Mouse (Mus musculus) granulocyte monocyte progenitor cell, adult 5-6 weeks (primary cell): ENCODE measurements around the gene Pisd. TPM values are rescaled to one million over a fixed set of nuclear protein-coding genes. Genes with fewer than 3 reads are reported as not detected.
"Not testable (repeated sequence)": the region's sequence is repeated elsewhere in the genome, so short reads cannot be mapped to it uniquely, and the experiment has no call there.

Experiments
- ATAC-seq: replicated peaks from 2 replicates; pipeline ENCODE4 v1.8.0; 2016; ENCODE audit warnings: mild to moderate bottlenecking, moderate TSS enrichment, inconsistent platforms; ENCODE audit not compliant: poor library complexity, severe bottlenecking
- total RNA-seq, 2 experiments: library from RNA; stranded (forward) in 1 of 2; stranded (reverse) in 1 of 2; fragments of 200-712, 200-1000 nt in 1 of 2; fragments of >200 nt in 1 of 2; fragmentation: Nextera tagmentation in 1 of 2; gene quantifications; 2 replicates each; pipeline ENCODE4 v1.2.3; 2014 to 2017

The Pisd gene
- total RNA-seq, 2 experiments from 2014 or later = 44.8 to 51.5 TPM

DNA sequence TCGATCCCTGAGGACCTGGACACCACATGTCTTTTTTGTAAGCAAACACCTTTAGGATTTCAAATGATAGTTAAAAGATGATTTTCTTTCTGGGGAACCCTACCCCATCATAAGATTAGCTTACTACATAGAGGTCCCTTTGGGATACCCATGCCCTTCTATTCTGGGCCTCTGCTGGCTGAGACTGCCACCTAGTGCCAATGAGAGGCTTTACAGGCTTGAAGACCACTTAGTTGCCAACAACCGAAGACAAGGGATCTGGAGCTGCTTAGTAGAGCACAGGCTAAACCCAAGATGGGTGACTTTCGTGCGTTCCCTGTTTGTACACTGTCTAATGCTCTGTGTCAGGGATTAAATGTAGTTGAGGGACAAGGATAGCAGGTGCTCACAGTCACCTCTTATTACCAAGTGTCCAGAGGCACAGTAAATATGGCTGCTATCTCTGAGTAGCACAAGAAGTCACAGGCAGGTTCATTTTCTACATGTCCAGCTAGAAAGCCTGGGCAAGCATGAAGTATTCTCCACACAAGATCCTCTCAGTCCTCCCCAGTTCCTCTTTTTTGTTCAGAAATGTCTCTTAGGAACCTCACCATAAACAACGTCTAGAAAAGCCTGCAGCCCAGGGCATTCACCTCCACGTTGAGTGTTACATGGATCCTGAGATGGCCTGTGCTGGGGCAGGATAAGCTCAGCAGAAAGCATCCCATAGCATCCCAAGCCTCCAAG is 37.6 kb downstream of the Pisd start:
- peak; percentile 23; the same call in 1 of the 2 replicates for ATAC-seq

GRCm38 (mm10) chr5:32745705-32746655 is 39.5 kb downstream of the Pisd start:
- peak; percentile 76 for ATAC-seq

DNA sequence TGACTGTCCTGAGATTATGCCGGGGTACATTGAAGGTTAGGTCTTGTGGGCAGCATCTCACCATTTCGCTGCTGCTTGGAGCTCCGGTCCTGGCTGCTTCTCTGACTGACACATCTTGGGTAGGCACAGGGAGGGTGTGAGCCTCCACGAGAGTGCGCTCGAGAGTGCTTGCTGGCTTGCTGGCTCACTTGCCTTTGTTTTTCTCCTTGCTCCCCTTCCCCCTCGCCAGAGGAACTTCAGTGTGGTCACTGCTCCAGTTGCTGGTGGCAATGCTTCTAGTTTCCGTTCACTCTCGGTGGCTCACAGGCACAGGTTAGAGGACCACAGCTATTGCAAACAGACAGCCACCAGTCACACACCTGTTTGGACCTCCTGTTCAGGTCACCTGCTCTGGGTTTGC is 43.3 kb downstream of the Pisd start:
- ATAC-seq = peak; percentile 4; the same call in 1 of the 2 replicates

DNA sequence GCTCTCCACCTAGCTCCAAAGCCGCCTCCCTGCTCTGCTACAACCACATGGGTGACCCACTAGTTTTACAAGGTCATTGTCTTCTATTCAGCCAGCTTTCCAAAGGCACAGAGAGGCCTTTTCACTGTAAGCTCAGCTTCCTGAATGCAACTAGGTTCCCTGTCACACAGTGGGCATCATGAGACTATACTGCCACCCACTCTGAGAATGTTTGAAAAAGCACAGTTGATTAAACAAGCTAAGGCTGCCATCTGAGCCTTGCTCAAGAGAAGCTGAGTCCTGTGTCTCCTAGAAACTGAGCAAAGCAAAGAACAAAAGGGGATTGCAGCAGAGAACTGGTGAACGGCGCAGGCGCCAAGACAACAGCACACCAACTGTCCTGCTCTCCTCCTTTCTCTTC is 44.1 kb downstream of the Pisd start:
- peak; percentile 53 for ATAC-seq

DNA sequence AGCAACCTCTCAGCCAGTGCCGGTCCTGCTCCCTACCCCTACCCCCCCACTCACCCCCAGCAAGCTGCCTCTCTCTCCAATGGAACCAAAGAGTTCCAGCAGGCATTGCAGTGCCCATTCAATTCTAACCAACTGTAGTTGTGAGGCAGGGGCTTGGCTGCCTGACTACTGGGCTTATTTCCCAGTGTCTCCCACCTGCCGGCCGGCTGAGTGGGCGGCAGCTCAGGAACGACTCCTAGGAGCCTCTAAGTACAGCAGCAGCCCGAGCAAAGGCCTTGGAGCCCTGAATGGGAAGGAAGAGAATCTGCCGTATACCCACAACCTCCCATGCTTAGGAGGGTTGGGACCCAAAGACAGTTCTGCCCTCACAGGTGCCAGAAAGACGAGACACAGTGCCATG is 44.6 kb downstream of the Pisd start:
- ATAC-seq = not testable (repeated sequence)

DNA sequence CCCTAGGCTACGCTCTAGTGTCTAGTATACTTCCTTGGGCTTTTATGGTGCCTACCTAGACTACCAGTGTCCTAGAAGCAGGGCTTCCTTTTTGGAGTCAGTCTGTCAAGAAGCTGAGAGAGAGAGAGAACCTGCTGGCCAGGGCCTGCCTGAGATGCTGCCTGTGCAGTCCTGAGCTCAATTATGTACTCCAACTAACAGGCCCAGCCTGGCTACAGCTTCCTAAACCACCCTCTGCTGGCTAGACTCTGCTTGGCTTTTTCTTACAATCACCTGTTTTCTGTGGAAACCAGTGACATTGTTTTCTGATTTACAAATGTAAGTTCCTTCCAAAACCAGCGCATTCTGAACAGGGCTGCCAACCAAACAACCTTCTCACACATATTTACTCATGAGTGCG is 45.3 kb downstream of the Pisd start:
- no peak for ATAC-seq

GRCm38 (mm10) chr5:32736770-32737169 is 48.7 kb downstream of the Pisd start:
- 0 out of 2 replicates have a peak, but pooled peaks have one; percentile 10 for ATAC-seq

- no peak for ATAC-seq
These were observed 49.7 kb downstream of the Pisd start for GRCm38 (mm10) chr5:32735779-32736178.

DNA sequence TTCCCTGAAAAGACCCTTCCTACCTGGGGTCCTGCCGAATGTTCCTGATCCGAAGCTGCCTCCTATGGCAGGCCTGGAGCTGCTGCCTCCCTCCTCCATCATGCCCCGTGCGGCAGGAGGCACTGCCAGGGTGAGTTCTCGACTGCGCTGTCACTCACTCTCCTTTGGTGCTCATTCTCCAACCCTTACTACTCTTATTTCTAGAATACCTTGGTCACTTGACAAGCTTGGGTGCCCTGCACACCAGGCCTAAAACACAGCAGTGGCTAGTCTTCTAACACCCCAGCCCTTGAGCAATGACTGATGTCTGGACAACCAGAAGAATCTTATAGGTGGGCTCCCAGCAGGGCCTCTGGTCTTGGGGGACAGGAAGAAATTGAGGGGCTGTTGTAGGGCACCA is 51.6 kb downstream of the Pisd start:
- peak; percentile 60 for ATAC-seq

- no peak for ATAC-seq
These were observed 56.6 kb downstream of the Pisd start for GRCm38 (mm10) chr5:32728851-32729250.

- ATAC-seq = 0 out of 2 replicates have a peak, but pooled peaks have one; percentile 9
These were observed 57.1 kb downstream of the Pisd start for GRCm38 (mm10) chr5:32728300-32728699.

GRCm38 (mm10) chr5:32725397-32725796 is 60.0 kb downstream of the Pisd start:
- not testable (repeated sequence) for ATAC-seq

- no peak for ATAC-seq
These were observed 61.5 kb downstream of the Pisd start for GRCm38 (mm10) chr5:32723981-32724380.

DNA sequence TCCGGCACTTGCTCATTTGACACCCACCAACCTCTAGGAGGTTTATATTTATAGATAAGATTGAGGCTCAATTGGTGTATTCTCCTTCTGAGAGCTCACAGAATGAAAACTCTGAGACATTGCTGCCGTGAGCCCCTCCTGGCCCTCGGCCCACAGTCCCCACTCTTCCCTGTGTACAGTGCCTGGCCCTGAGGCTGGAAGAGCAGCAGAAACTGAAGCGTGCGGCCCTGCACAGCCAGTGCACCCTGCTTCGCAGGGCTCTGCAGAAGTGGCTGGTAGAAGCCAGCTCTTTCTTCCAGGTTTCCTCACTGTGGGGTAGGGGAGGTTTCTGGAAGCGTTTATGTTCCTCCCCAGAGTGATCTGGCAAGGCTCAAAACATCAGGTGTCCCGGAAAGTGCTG is 62.7 kb downstream of the Pisd start:
- peak; percentile 53 for ATAC-seq

GRCm38 (mm10) chr5:32722263-32722662 is 63.2 kb downstream of the Pisd start:
- ATAC-seq = no peak

- ATAC-seq = no peak
These were observed 64.1 kb downstream of the Pisd start for GRCm38 (mm10) chr5:32721316-32721715.

DNA sequence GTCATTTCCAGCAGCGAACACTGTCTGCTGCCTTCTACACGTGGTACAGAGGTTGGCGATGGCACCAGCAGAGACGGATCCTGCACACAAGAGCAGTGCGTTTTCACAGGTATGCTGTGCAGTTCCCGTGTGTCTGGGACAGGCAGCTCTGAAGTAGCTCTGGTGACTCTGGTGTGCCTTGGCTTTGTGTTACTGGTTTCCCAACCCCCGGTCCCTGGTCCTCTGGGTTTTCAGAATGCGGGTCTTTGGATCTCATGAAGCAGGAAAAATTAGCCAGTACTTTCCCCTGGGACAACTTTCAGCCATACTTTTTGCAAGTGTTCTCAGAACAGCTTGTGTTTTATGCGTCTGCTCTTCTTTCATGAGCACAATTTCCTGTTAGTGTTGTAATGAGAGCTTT is 65.0 kb downstream of the Pisd start:
- ATAC-seq = no peak

DNA sequence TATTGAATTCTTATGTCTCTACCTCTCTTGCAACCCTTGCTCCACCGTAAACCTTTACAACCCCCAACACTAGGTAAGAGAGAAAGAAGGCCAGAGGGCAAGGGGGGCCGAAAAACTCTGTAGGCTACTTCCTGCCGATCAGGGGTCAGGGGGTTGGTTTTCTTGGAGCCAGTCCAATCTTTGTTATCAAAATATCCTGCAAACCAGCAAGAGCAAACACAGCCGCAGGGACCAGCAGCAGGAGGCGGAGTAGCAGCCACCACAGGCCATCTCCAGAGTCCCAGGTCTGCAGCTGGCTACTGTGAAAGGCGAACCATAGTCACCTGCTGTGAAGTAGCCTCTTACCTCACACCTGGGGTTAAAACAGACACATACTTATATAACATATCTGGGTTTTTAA is 66.5 kb downstream of the Pisd start:
- no peak for ATAC-seq

- ATAC-seq = no peak
These were observed 67.7 kb downstream of the Pisd start for GRCm38 (mm10) chr5:32717726-32718125.

- ATAC-seq = peak; percentile 83
These were observed 71.6 kb downstream of the Pisd start for GRCm38 (mm10) chr5:32713703-32714467.
